Mouse (Mus musculus) embryonic fibroblast, embryonic 13.5 days (primary cell): Measurements from ENCODE around the gene Gm28539. TPM values are rescaled to one million over a fixed set of nuclear protein-coding genes. Genes with fewer than 3 reads are reported as not detected.
"Not testable (repeated sequence)": the region's sequence is repeated elsewhere in the genome, so short reads cannot be mapped to it uniquely, and the experiment has no call there.

Experiments used
- H3K27ac ChIP-seq: 2 replicates; pipeline ENCODE4 v1.5.1; 2012; ENCODE audit warnings: low read length, control low read depth, inconsistent platforms; ENCODE audit not compliant: insufficient read depth
- H3K4me1 ChIP-seq: 2 replicates; pipeline ENCODE4 v1.6.1; 2011; ENCODE audit warnings: low read length; ENCODE audit not compliant: control insufficient read depth, insufficient read depth
- H3K4me3 ChIP-seq: 2 replicates; pipeline ENCODE4 v1.5.1; 2011; ENCODE audit warnings: mild to moderate bottlenecking, control low read depth, low read length; ENCODE audit not compliant: insufficient read depth
- CTCF ChIP-seq: IDR thresholded peaks from 2 replicates; pipeline ENCODE4 v1.5.1; 2011; ENCODE audit warnings: mild to moderate bottlenecking, control low read depth, low read length, moderate library complexity, borderline replicate concordance; ENCODE audit not compliant: insufficient read depth
- POLR2A ChIP-seq: IDR thresholded peaks from 2 replicates; pipeline ENCODE4 v1.6.1; 2011; ENCODE audit warnings: low read depth, mild to moderate bottlenecking, control low read depth, low read length, moderate library complexity
- polyA plus RNA-seq: library from polyadenylated mRNA; stranded (reverse); fragments of >200 nt; gene quantifications from 2 replicates; pipeline ENCODE4 v1.2.4, GENCODE M21; 2011; ENCODE audit warnings: low read depth; ENCODE audit not compliant: missing spikeins, insufficient read length

Gene Gm28539
- polyA plus RNA-seq, 1 experiment: 4.2 TPM

DNA sequence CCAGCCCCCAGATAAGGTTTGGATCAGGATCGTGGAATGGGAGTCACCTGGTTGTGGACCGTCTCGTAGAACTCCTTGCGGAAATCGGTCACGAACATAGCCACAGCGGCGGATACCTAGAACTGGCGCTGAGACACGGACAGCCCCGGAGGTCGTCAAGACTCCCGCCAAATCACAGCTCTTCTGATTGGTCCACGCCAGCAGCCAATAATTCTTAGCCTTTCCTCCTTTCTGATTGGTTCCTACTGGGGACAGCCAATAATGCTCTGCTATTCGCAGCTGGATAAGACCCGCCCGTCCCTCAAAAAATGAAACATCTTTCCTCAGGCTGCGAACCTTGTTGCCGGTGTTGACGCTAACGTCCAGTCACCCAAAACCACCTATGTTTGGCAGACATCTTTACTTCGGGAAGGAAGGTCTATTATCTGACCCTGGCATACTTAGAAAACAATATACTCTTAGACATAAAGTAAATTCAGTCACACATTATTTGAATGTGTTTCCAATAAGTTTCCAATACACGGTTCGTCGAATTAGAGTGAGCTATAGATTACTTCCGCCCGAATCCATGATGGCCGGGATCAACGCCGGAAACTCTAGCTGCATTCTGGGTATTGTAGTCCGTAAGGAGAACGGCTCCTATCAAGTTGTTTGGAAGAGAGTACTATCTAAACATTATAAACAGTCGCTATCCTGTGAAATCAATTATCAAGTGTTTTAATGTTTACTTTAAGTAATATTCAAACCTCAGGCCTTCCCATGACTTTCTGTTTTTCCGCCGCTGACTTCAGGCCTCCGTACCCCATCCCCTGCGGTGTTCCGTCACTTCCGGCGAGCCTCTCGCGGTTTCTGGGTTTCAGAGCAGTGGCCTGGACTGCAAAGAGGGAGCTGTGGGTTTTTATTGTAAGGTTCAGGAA lies 24.7 kb upstream of the Gm28539 start, which contains the start of the genes Ufd1 and Cdc45:
Ufd1 (plus strand) TSS at position 312 of the 917 bp plus-strand sequence.
Cdc45 (minus strand) TSS at position 520 of the 917 bp plus-strand sequence.
- Histone ChIP-seq H3K4me3 (peak within 1 kb of the TSS; percentile 80), H3K4me1 (peaks cover 6% of the 10 kb centered on the region; the same call in 1 of the 2 replicates), H3K27ac (peak within 1 kb of the TSS; percentile 75)
- TF ChIP-seq CTCF (no peak), POLR2A (peak; percentile 77)

DNA sequence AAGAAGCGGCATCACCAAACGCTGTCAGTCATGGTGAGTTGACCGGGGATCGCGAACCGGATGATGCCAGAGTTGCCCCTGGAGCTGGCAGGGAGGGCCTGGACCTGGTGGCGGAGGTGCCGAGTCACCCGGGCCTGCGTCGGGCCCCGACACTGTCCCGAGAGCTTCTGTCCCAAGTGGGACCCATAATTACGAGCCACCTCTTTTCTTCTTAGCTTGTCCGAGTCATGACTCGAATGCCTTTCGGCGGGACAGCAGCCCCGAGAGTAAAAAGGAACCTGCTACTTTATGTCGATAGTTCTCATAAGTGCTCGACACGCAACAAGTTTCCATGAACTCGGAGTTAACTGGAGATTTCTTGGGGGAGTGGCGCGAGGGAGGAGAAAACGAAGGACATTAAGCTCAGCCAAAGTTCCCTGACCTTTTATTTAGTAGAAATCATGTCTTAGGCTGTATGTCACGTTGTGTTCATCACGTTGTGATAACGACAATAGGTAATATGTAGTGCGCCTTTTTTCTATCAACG lies 23.9 kb upstream of the Gm28539 start:
- Histone ChIP-seq H3K4me3 (peak overlapping the region; percentile 80), H3K4me1 (peaks cover 6% of the 10 kb centered on the region; the same call in 1 of the 2 replicates), H3K27ac (peak overlapping the region; percentile 75)
- TF ChIP-seq CTCF (no peak), POLR2A (no peak)

DNA sequence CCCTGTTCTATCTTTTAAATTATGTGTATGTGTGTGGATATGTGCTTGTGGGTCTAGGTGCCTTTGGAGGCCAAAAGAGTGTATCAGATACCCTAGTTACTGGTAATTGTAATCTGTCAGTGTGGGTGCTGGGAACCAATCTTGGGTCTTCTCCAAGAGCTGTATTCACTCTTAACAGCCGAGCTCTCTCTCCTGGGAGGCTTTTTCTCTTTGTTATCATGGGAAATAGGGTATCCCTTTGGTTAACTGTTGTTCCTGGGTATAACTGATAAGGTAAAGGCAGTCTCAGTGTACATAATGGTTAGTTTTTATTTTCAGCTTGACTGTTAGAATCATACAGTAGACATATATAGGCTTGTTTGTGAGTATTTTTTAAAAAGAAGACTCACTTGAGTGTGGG lies 14.0 kb upstream of the Gm28539 start:
- no peaks in the 10 kb centered on the region for H3K4me1 ChIP-seq
- H3K4me3 ChIP-seq: no peak overlapping the region
- H3K27ac ChIP-seq: no peak overlapping the region
- TF ChIP-seq CTCF (no peak), POLR2A (no peak)

DNA sequence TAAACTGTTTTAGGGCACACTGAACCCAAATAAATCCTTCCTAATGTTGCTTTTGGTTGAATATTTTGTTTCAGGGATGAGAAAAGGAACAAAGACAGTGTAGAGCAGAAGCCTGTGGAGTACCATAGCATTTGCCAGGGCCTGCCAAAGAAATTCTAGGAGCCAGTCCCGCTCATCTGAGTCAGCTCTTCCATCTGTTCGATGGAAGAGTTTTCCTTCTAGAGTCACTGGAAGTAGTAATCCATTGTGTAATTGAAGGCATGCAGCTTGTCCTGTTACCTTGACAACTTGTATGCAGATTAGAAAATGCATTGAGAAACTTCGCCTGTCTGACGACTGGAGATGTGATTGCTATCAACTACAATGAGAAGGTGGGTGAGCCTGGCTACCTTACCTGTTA lies 13.5 kb upstream of the Gm28539 start:
- Histone ChIP-seq H3K27ac (no peak overlapping the region), H3K4me1 (no peaks in the 10 kb centered on the region), H3K4me3 (no peak overlapping the region)
- no peak for TF ChIP-seq POLR2A
- TF ChIP-seq CTCF: no peak

DNA sequence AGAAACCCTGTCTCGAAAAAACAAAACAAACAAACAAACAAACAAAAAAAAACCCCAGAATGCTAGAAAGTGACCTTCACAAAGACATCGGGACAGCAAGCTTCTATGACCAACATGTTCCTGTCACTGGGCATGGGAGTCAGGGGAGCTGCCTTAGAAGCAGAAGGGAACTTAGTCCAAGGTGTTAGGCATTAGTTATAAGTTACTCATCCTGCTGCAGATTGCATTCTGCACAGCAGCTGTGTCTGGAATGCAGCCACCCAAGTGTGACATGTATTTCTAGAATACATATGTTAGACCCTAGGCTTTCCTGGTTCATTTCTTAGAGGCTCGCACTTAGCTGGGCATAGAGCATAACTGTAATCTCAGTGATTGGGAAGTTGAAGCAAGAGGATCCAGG lies 7.8 kb upstream of the Gm28539 start:
- TF ChIP-seq CTCF (no peak), POLR2A (no peak)
- no peaks in the 10 kb centered on the region for H3K4me1 ChIP-seq
- H3K27ac ChIP-seq: no peak overlapping the region
- no peak overlapping the region for H3K4me3 ChIP-seq

DNA sequence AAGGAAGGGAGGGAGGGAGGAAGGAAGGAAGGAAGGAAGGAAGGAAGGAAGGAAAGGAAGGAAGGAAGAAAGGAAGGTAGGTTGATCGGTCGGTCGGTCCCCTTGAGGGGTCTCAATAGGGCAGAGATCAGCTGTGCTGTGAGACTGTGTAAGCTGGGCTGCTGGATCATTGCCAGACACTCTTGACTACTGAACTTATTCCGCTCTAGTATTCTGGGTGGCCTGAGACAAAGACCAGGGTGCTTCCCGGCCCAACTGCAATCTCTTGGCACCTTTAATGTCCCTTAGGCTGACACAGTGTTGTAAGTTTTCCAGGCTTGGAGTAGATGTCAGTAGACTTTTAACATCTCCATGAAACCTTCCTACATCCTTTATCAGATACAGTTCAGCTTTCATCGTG lies 7.3 kb upstream of the Gm28539 start:
- TF ChIP-seq POLR2A: no peak
- TF ChIP-seq CTCF: no peak
- H3K4me3 ChIP-seq: no peak overlapping the region
- no peaks in the 10 kb centered on the region for H3K4me1 ChIP-seq
- no peak overlapping the region for H3K27ac ChIP-seq

DNA sequence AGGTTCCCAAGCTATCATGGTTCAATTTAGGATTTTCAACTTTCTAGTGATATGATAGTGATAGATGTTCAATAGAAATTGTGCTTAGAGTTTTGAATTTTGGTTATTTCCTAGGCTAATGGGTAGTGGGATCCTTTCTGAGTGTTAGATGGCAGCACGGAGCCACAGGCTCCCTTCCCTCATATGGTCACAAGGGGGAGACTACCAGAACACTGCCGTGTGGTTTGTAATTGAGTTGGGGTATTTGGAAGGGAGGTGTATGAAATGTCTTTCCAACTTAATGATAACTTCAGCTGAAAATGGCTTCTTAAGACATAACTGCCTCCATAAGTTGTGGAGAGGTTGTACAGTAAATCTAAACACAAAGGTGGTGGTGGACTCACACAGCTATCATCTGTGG lies 2.9 kb upstream of the Gm28539 start:
- no peak overlapping the region for H3K27ac ChIP-seq
- no peak overlapping the region for H3K4me3 ChIP-seq
- no peak for TF ChIP-seq POLR2A
- TF ChIP-seq CTCF: no peak
- peaks cover 2% of the 10 kb centered on the region; the same call in 1 of the 2 replicates for H3K4me1 ChIP-seq

DNA sequence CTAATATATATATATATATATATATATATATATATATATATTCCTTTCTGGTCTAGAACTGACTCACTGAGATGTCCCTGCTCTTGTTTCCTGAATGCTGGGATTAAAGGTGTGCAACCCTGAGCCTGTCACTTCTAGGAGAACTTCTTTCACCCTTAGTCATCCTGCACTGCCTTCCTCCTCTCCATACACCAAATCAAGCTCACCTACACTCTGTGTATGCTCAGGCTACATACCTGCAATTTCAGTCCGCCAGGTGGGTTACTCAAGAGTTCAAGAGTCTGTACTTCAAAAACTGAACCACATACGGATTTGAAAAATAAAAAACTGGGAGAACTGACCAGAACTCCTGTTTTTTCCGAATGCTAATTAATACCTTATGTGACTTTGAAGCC lies 314 bp upstream of the Gm28539 start:
- Histone ChIP-seq H3K4me1 (peaks cover 2% of the 10 kb centered on the region; the same call in 1 of the 2 replicates), H3K4me3 (no peak overlapping the region), H3K27ac (no peak overlapping the region)
- TF ChIP-seq POLR2A: no peak
- no peak for TF ChIP-seq CTCF

DNA sequence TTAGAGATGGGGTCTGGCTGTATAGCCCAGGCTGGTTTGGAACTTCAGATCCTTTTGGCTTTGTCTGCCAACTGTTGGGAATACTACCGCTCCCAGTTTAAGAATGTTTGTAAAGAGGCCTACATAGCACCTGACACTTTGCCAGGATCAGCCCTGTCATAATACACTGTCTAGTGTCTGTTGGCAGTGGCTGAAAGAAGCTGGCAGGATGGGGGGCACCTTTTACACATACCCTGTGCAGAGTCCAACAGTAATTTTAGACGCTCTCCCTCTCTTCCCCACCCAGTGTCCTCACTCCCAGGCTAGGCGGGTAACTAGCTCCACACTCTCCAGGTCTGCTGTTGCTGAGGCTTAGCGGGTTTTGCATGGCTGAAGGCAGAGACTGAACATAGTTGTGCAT lies 2.0 kb downstream of the Gm28539 start:
- Histone ChIP-seq H3K27ac (no peak overlapping the region), H3K4me1 (peaks cover 2% of the 10 kb centered on the region; the same call in 1 of the 2 replicates), H3K4me3 (no peak overlapping the region)
- TF ChIP-seq CTCF (no peak), POLR2A (no peak)

DNA sequence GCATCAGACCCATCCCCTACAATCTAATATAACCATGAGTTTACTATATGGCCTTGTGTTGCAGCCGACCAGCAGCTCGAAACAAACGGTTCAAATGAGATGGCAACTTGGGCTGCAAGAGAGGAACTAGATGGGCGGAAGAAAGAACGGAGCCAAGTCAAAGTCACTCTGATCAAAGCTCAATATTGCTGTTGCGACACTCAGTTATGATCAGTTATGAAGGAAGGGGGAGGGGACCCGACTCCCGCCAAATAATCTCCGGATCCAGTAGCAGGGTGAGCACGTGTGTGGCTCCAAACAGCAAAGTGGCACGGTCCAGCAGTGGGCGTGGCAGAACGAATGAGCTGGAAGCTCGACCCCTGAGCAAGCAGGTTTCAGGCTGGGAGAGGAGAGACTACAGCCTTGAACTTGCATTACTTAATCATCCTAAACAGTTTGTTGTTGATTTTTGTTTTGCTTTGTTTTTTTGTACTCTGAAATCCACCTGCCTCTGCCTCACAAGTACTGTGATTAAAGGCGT lies 10.0 kb downstream of the Gm28539 start:
- TF ChIP-seq CTCF (no peak), POLR2A (no peak)
- H3K4me3 ChIP-seq: no peak overlapping the region
- H3K27ac ChIP-seq: no peak overlapping the region
- no peaks in the 10 kb centered on the region for H3K4me1 ChIP-seq

DNA sequence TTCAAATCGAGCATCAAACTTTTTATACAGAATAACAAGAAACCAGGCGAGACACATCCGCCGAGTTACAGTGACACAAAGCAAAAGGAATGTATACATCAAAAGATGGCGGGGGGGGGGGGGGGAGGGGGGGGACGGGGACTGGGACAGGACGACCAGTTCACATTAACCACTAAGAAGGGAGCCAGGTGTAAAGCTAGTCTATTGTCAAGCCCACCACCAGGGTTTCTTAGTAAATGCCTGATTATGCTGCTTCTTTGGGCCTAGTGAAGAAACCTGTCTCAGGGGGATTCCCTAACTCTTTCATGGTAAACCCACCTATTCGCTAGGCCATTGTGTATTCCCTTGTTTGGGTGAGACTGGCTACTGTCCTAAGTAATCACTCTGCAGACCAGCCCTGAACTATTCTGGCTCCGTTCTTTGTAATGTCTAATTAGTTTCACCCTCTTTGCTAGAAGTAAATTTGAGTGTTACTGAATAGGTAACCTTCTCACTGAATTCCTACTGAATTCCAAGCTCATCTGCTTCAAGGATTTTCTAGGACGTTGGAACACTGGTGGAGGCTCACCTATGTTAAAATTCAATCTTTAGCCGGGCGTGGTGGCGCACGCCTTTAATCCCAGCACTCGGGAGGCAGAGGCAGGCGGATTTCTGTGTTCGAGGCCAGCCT lies 13.3 kb downstream of the Gm28539 start:
- not testable (repeated sequence) for H3K4me3 ChIP-seq, H3K4me1 ChIP-seq, H3K27ac ChIP-seq
